Mouse (Mus musculus) T-helper 2 cell (primary cell): Measurements from ENCODE around the gene Gadl1.

Source experiments
- in situ Hi-C: fragments of 300-600 bp; cut with MboI, MseI; formaldehyde crosslinking; loops from one replicate; pipeline ENCODE4 v1.15.1; 2025; ENCODE audit warnings: high pct_unique_total_duplicates

Gene Gadl1

GRCm38 (mm10) chr9:115909155-115909554 is at the start of gene Gadl1:
TSS of gene Gadl1 (plus strand) at chr9:115909455.
- in situ Hi-C loops, result no loop called here

- in situ Hi-C loops, result no loop called here
These were observed 46.5 kb upstream of the Gadl1 start for GRCm38 (mm10) chr9:115862802-115863201.

- in situ Hi-C loops, result no loop called here
These were observed 45.9 kb upstream of the Gadl1 start for GRCm38 (mm10) chr9:115863326-115863725.

GRCm38 (mm10) chr9:115867277-115867676 is 42.0 kb upstream of the Gadl1 start:
- in situ Hi-C loops, result loop anchor here (5.0 kb wide), 1 partner anchor 170 kb away; no protein-coding TSS in a partner anchor

- in situ Hi-C loops, result loop anchor here (10.0 kb wide), 1 partner anchor 435 kb away; no protein-coding TSS in a partner anchor
These were observed 39.1 kb upstream of the Gadl1 start for GRCm38 (mm10) chr9:115870168-115870567.

GRCm38 (mm10) chr9:115870640-115871039 is 38.6 kb upstream of the Gadl1 start:
- in situ Hi-C loops, result loop anchor here (10.0 kb wide), 1 partner anchor 436 kb away; no protein-coding TSS in a partner anchor

- in situ Hi-C loops, result no loop called here
These were observed 28.8 kb upstream of the Gadl1 start for GRCm38 (mm10) chr9:115880500-115880899.

- in situ Hi-C loops, result no loop called here
These were observed 28.1 kb upstream of the Gadl1 start for GRCm38 (mm10) chr9:115881137-115881536.

GRCm38 (mm10) chr9:115882627-115883200 is 26.5 kb upstream of the Gadl1 start:
- in situ Hi-C loops, result no loop called here

GRCm38 (mm10) chr9:115883413-115883812 is 25.8 kb upstream of the Gadl1 start:
- in situ Hi-C loops, result no loop called here

GRCm38 (mm10) chr9:115887571-115887970 is 21.7 kb upstream of the Gadl1 start:
- in situ Hi-C loops, result no loop called here

GRCm38 (mm10) chr9:115893131-115893530 is 16.1 kb upstream of the Gadl1 start:
- in situ Hi-C loops, result no loop called here

- in situ Hi-C loops, result no loop called here
These were observed 15.3 kb upstream of the Gadl1 start for GRCm38 (mm10) chr9:115893947-115894346.

GRCm38 (mm10) chr9:115908325-115908724 is 930 bp upstream of the Gadl1 start:
- in situ Hi-C loops, result no loop called here

GRCm38 (mm10) chr9:115914006-115914405 is 4.8 kb downstream of the Gadl1 start:
- in situ Hi-C loops, result no loop called here

GRCm38 (mm10) chr9:115915586-115916270 is 6.5 kb downstream of the Gadl1 start:
- in situ Hi-C loops, result no loop called here

GRCm38 (mm10) chr9:115919736-115920135 is 10.5 kb downstream of the Gadl1 start:
- in situ Hi-C loops, result no loop called here

- in situ Hi-C loops, result no loop called here
These were observed 13.4 kb downstream of the Gadl1 start for GRCm38 (mm10) chr9:115922662-115923061.

GRCm38 (mm10) chr9:115924094-115924493 is 14.8 kb downstream of the Gadl1 start:
- in situ Hi-C loops, result no loop called here

GRCm38 (mm10) chr9:115931803-115932202 is 22.5 kb downstream of the Gadl1 start:
- in situ Hi-C loops, result no loop called here

GRCm38 (mm10) chr9:115932741-115933140 is 23.5 kb downstream of the Gadl1 start:
- in situ Hi-C loops, result no loop called here

- in situ Hi-C loops, result no loop called here
These were observed 24.1 kb downstream of the Gadl1 start for GRCm38 (mm10) chr9:115933243-115933964.

- in situ Hi-C loops, result no loop called here
These were observed 25.0 kb downstream of the Gadl1 start for GRCm38 (mm10) chr9:115934288-115934687.
